Comparison of ENCODE assay signal across 13 mouse cellular contexts in the genomic region with DNA sequence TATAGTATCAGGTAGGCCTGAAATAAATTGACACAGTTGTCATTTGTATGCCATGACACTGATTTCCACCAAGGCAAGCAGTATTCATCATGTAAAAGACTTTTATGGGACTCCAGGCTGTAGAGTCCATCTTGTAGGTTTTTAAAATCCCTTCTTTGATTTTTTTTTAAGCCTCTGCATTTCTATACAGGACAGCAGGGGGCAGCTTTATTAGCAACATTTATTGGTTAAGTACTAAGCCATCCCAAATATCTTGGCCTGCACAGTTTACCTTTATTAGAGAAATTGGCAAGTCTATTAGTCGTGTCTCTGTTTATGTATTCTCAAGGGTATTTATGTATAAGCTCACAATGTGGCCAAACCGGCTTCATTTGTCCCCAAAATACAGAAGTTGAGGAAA.
DNase-seq lines count a peak whose midpoint lies in the region; ATAC-seq and TF ChIP-seq lines count a peak whose summit lies in the region.
"Had no signal": no experiment of that assay in that cellular context is flagged by ENCODE, and none has a peak within 500 bp of the region (broad histone marks: within the 10 kb centered on the region; RNA-seq: fewer than 3 reads in every experiment).

No protein-coding gene starts in this region.

- TF ChIP-seq CTCF in heart, postnatal 0 days (IDR thresholded peaks at IDR 0.05; ENCODE audit: low read depth): no peak
- peak; percentile 21 for TF ChIP-seq CTCF in Patski (IDR thresholded peaks at IDR 0.05)
- no peak for TF ChIP-seq CTCF in kidney, adult 2 months (conservative IDR thresholded peaks at IDR 0.05; ENCODE audit: insufficient read depth, insufficient read length, low read depth, low read length)

- no peak for TF ChIP-seq EP300 in heart, postnatal 0 days (IDR thresholded peaks at IDR 0.05; ENCODE audit: low read depth)

- CTCF ChIA-PET in Patski (lab: Charles Lee): no interaction called here

- H3K4me3 ChIP-seq in heart, postnatal 0 days (ENCODE audit: low read depth, low read length): no peak overlapping the region
- no peak overlapping the region for H3K4me3 ChIP-seq in midbrain, embryonic 16.5 days (ENCODE audit: low read depth, low read length)
- H3K4me3 ChIP-seq in kidney, adult 2 months (ENCODE audit: insufficient read depth, low read depth, low read length): no peak overlapping the region
- H3K4me3 ChIP-seq: embryonic facial prominence, embryonic 13.5 days; liver, embryonic 12.5 days had no signal

- no peaks in the 10 kb centered on the region for H3K4me1 ChIP-seq in heart, postnatal 0 days (ENCODE audit: control insufficient read depth, insufficient read depth)
- H3K4me1 ChIP-seq in midbrain, embryonic 16.5 days (ENCODE audit: control insufficient read depth, insufficient read depth, low read length): peaks cover 9% of the 10 kb centered on the region
- H3K4me1 ChIP-seq in kidney, adult 2 months (ENCODE audit: control insufficient read depth, insufficient read depth, low read length): no peaks in the 10 kb centered on the region
- H3K4me1 ChIP-seq: liver, embryonic 12.5 days had no signal

- no peak overlapping the region for H3K4me2 ChIP-seq in heart, postnatal 0 days (ENCODE audit: low read depth, low read length)
- no peak overlapping the region for H3K4me2 ChIP-seq in midbrain, embryonic 16.5 days (ENCODE audit: low read length)

- no peaks in the 10 kb centered on the region for H3K9me3 ChIP-seq in heart, postnatal 0 days (replicated peaks; ENCODE audit: control insufficient read depth, low read length)
- no peaks in the 10 kb centered on the region for H3K9me3 ChIP-seq in midbrain, embryonic 16.5 days (replicated peaks; ENCODE audit: control insufficient read depth, low read length, poor library complexity, severe bottlenecking)
- H3K9me3 ChIP-seq: embryonic facial prominence, embryonic 13.5 days; liver, embryonic 12.5 days had no signal

- H3K36me3 ChIP-seq in heart, postnatal 0 days (replicated peaks; ENCODE audit: control insufficient read depth, insufficient read depth, low read length): no peaks in the 10 kb centered on the region
- H3K36me3 ChIP-seq in midbrain, embryonic 16.5 days (ENCODE audit: control insufficient read depth, insufficient read depth, low read length): no peaks in the 10 kb centered on the region
- H3K36me3 ChIP-seq in kidney, adult 2 months (ENCODE audit: control insufficient read depth, insufficient read depth, low read length): no peaks in the 10 kb centered on the region
- H3K36me3 ChIP-seq: embryonic facial prominence, embryonic 13.5 days; liver, embryonic 12.5 days had no signal

- no peak overlapping the region for H3K9ac ChIP-seq in heart, postnatal 0 days (replicated peaks; ENCODE audit: low read depth, low read length)
- no peak overlapping the region for H3K9ac ChIP-seq in midbrain, embryonic 16.5 days (ENCODE audit: low read depth, low read length)
- H3K9ac ChIP-seq: embryonic facial prominence, embryonic 13.5 days; liver, embryonic 12.5 days had no signal

- no peak overlapping the region for H3K27ac ChIP-seq in heart, postnatal 0 days (ENCODE audit: low read depth)
- peak overlapping the region; percentile 85 for H3K27ac ChIP-seq in midbrain, embryonic 16.5 days (ENCODE audit: low read length)
- H3K27ac ChIP-seq in kidney, adult 2 months (ENCODE audit: insufficient read depth, low read depth, low read length): no peak overlapping the region
- H3K27ac ChIP-seq: embryonic facial prominence, embryonic 13.5 days; liver, embryonic 12.5 days had no signal

- no peaks in the 10 kb centered on the region for H3K27me3 ChIP-seq in heart, postnatal 0 days (ENCODE audit: control insufficient read depth, insufficient read depth, low read length)
- no peaks in the 10 kb centered on the region for H3K27me3 ChIP-seq in Patski
- H3K27me3 ChIP-seq in midbrain, embryonic 16.5 days (ENCODE audit: control insufficient read depth, insufficient read depth, low read depth, low read length): no peaks in the 10 kb centered on the region
- no peaks in the 10 kb centered on the region for H3K27me3 ChIP-seq in kidney, adult 2 months (replicated peaks; ENCODE audit: control insufficient read depth, insufficient read depth, low read length)
- H3K27me3 ChIP-seq: embryonic facial prominence, embryonic 13.5 days; liver, embryonic 12.5 days had no signal

- POLR2A ChIA-PET in Patski (lab: Charles Lee): no interaction called here

- 75% methylated on average over 2 of the region's 2 CpGs for WGBS in heart, postnatal 0 days
- WGBS in midbrain, embryonic 16.5 days: 34% methylated on average over 2 of the region's 2 CpGs
- 63% methylated on average over 2 of the region's 2 CpGs for WGBS in kidney, adult 2 months

- peak; percentile 23 for DNase-seq in heart, postnatal 0 days (ENCODE audit: low spot score)
- DNase-seq in heart, adult 18-20 months: no peak
- peak; percentile 21 for DNase-seq in lung, postnatal 36 days
- no peak for DNase-seq in lung, postnatal 4 days
- no peak for DNase-seq in Patski (ENCODE audit: low read depth, low spot score)
- DNase-seq in kidney, adult 2 months: no peak
- DNase-seq in urinary bladder, adult 2 months (ENCODE audit: low spot score): no peak
- DNase-seq: cerebellum, adult 9-11 months; heart, postnatal 14 days; kidney, adult 18-20 months had no signal

- in situ Hi-C loops in Patski (cut with MboI; ENCODE audit: low pct_unique_long_range_greater_than_20kb): no loop called here

- ATAC-seq in heart, postnatal 0 days (ENCODE audit: insufficient read depth, low read depth): no peak
- no peak for ATAC-seq in Patski
- ATAC-seq in midbrain, embryonic 16.5 days: no peak
- ATAC-seq: liver, embryonic 12.5 days had no signal

- TF ChIP-seq POLR2A in kidney, adult 2 months (IDR thresholded peaks at IDR 0.05; ENCODE audit: low read depth, low read length): no peak

Comparison
In these comparisons a context has a peak if more than half of its experiments do, and no peak if none do; other contexts are left out.
1. DNase-seq: peak in heart, postnatal 0 days (single experiment) and lung, postnatal 36 days (single experiment); none in heart, adult 18-20 months (0 of 2), lung, postnatal 4 days (0 of 2), Patski (single experiment), kidney, adult 2 months (single experiment) and urinary bladder, adult 2 months (single experiment).